Mouse (Mus musculus) MEL (cell line): ENCODE measurements around the gene Ippk. TPM values are rescaled to one million over a fixed set of nuclear protein-coding genes. Genes with fewer than 3 reads are reported as not detected.

Source experiments
- DNase-seq: peaks from one replicate; pipeline ENCODE4 v3.0.0; 2011; ENCODE audit warnings: low read depth, low spot score
- H3K27ac ChIP-seq: 2 replicates; pipeline ENCODE4 v1.5.1; 2012; ENCODE audit warnings: low read depth, mild to moderate bottlenecking, control low read depth, low read length, moderate library complexity; ENCODE audit not compliant: control insufficient read depth
- H3K27me3 ChIP-seq, 2 experiments: fragments of 150-350 bp in 1 of 2; sonication (generic) in 1 of 2; 2 replicates each; pipeline ENCODE4 v1.6.1; 2012; ENCODE audit warnings: low read length in 2 of 2, mild to moderate bottlenecking in 2 of 2, improper control_type of control experiment in 1 of 2, moderate library complexity in 1 of 2; ENCODE audit not compliant: insufficient read depth in 2 of 2, control insufficient read depth in 1 of 2
- H3K36me3 ChIP-seq, 2 experiments: 2 replicates each; pipeline ENCODE4 v1.6.1; 2012 to 2014; ENCODE audit warnings: low read length in 2 of 2, improper control_type of control experiment in 1 of 2, inconsistent platforms in 1 of 2, mild to moderate bottlenecking in 1 of 2; ENCODE audit not compliant: insufficient read depth in 2 of 2, control insufficient read depth in 1 of 2
- H3K4me1 ChIP-seq, 2 experiments: fragments of 150-350 bp in 1 of 2; sonication (generic) in 1 of 2; 2 replicates each; pipeline ENCODE4 v1.6.1; 2012; ENCODE audit warnings: low read length in 2 of 2, improper control_type of control experiment in 1 of 2, mild to moderate bottlenecking in 1 of 2; ENCODE audit not compliant: insufficient read depth in 2 of 2, control insufficient read depth in 1 of 2
- H3K4me3 ChIP-seq, 2 experiments: fragments of 150-350 bp in 1 of 2; sonication (generic) in 1 of 2; 2 replicates each; pipeline ENCODE4 v1.5.1; 2012; ENCODE audit warnings: low read depth in 2 of 2, low read length in 2 of 2, mild to moderate bottlenecking in 2 of 2, moderate library complexity in 2 of 2, control low read depth in 1 of 2, improper control_type of control experiment in 1 of 2; ENCODE audit not compliant: control insufficient read depth in 1 of 2, insufficient read depth in 1 of 2
- H3K79me2 ChIP-seq: 2 replicates; pipeline ENCODE4 v1.6.1; 2012; ENCODE audit warnings: mild to moderate bottlenecking, low read length, moderate library complexity; ENCODE audit not compliant: control insufficient read depth, poor library complexity, insufficient read depth
- H3K9ac ChIP-seq: 2 replicates; pipeline ENCODE4 v1.6.1; 2012; ENCODE audit warnings: low read depth, mild to moderate bottlenecking, control low read depth, low read length, moderate library complexity; ENCODE audit not compliant: control insufficient read depth, poor library complexity, severe bottlenecking
- H3K9me3 ChIP-seq: fragments of 150-350 bp; sonication (generic); replicated peaks from 2 replicates; pipeline ENCODE4 v1.6.1; 2012; ENCODE audit warnings: mild to moderate bottlenecking, low read length, improper control_type of control experiment, moderate library complexity; ENCODE audit not compliant: insufficient read depth
- BHLHE40 ChIP-seq: IDR thresholded peaks from 2 replicates; pipeline ENCODE4 v1.6.1; 2012; ENCODE audit warnings: low read depth, mild to moderate bottlenecking, inconsistent platforms, low read length, improper control_type of control experiment, borderline replicate concordance
- CHD1 ChIP-seq: IDR thresholded peaks from 2 replicates; pipeline ENCODE4 v1.6.1; 2012; ENCODE audit warnings: low read depth, mild to moderate bottlenecking, inconsistent platforms, low read length, improper control_type of control experiment
- CHD2 ChIP-seq: IDR thresholded peaks from 2 replicates; pipeline ENCODE4 v1.6.1; 2011; ENCODE audit warnings: low read length, improper control_type of control experiment
- ELF1 ChIP-seq: IDR thresholded peaks from 2 replicates; pipeline ENCODE4 v1.6.1; 2014; ENCODE audit warnings: low read depth, mild to moderate bottlenecking, inconsistent platforms, low read length, improper control_type of control experiment, moderate library complexity
- EP300 ChIP-seq, 2 experiments: IDR thresholded peaks; 2 replicates each; pipeline ENCODE4 v1.6.1; 2011; ENCODE audit warnings: improper control_type of control experiment in 2 of 2, low read length in 2 of 2, low read depth in 1 of 2, mild to moderate bottlenecking in 1 of 2
- GABPA ChIP-seq: IDR thresholded peaks from 2 replicates; pipeline ENCODE4 v1.6.1; 2012; ENCODE audit warnings: low read depth, mild to moderate bottlenecking, inconsistent platforms, low read length, improper control_type of control experiment, moderate library complexity
- HCFC1 ChIP-seq: IDR thresholded peaks from 2 replicates; pipeline ENCODE4 v1.6.1; 2012; ENCODE audit warnings: low read depth, mild to moderate bottlenecking, inconsistent platforms, low read length, improper control_type of control experiment, moderate library complexity
- MAFK ChIP-seq: IDR thresholded peaks from 2 replicates; pipeline ENCODE4 v1.6.1; 2011; ENCODE audit warnings: low read depth, mild to moderate bottlenecking, low read length, improper control_type of control experiment, borderline replicate concordance
- MAX ChIP-seq: IDR thresholded peaks from 2 replicates; pipeline ENCODE4 v1.6.1; 2011; ENCODE audit warnings: low read length, improper control_type of control experiment
- MAZ ChIP-seq: IDR thresholded peaks from 2 replicates; pipeline ENCODE4 v1.6.1; 2012; ENCODE audit warnings: low read depth, mild to moderate bottlenecking, inconsistent platforms, low read length, improper control_type of control experiment
- MEF2A ChIP-seq: IDR thresholded peaks from 2 replicates; pipeline ENCODE4 v1.6.1; 2014; ENCODE audit warnings: low read depth, mild to moderate bottlenecking, inconsistent platforms, low read length, improper control_type of control experiment; ENCODE audit not compliant: poor library complexity, insufficient replicate concordance, severe bottlenecking; ENCODE audit errors: extremely low read depth
- MYB ChIP-seq: IDR thresholded peaks from 2 replicates; pipeline ENCODE4 v1.6.1; 2011; ENCODE audit warnings: mild to moderate bottlenecking, low read depth, low read length, improper control_type of control experiment
- MYC ChIP-seq: IDR thresholded peaks from 2 replicates; pipeline ENCODE4 v1.6.1; 2011; ENCODE audit warnings: low read depth, mild to moderate bottlenecking, low read length, improper control_type of control experiment, moderate library complexity
- NELFE ChIP-seq: IDR thresholded peaks from 2 replicates; pipeline ENCODE4 v1.6.1; 2011; ENCODE audit warnings: low read depth, low read length, improper control_type of control experiment
- POLR2A ChIP-seq, 2 experiments: IDR thresholded peaks; 2 replicates each; pipeline ENCODE4 v1.6.1; 2011 to 2012; ENCODE audit warnings: low read length in 2 of 2, mild to moderate bottlenecking in 2 of 2, control low read depth in 1 of 2, improper control_type of control experiment in 1 of 2, low read depth in 1 of 2, moderate library complexity in 1 of 2; ENCODE audit not compliant: control insufficient read depth in 1 of 2, insufficient read depth in 1 of 2, poor library complexity in 1 of 2
- POLR2AphosphoS2 ChIP-seq: IDR thresholded peaks from 2 replicates; pipeline ENCODE4 v1.6.1; 2011; ENCODE audit warnings: low read length, improper control_type of control experiment
- POLR2AphosphoS5 ChIP-seq: IDR thresholded peaks from 2 replicates; pipeline ENCODE4 v1.6.1; 2012; ENCODE audit warnings: low read depth, borderline replicate concordance, mild to moderate bottlenecking, inconsistent platforms, low read length, moderate library complexity, mixed read lengths
- TAL1 ChIP-seq: IDR thresholded peaks from 2 replicates; pipeline ENCODE4 v1.6.1; 2012; ENCODE audit warnings: mild to moderate bottlenecking, inconsistent platforms, low read length, moderate library complexity, mixed read lengths
- TBP ChIP-seq: IDR thresholded peaks from 2 replicates; pipeline ENCODE4 v1.8.0; 2011; ENCODE audit warnings: low read depth, low read length, improper control_type of control experiment
- TCF12 ChIP-seq: IDR thresholded peaks from 2 replicates; pipeline ENCODE4 v1.6.1; 2014; ENCODE audit warnings: low read depth, mild to moderate bottlenecking, inconsistent platforms, low read length, improper control_type of control experiment, moderate library complexity
- UBTF ChIP-seq: IDR thresholded peaks from 2 replicates; pipeline ENCODE4 v1.6.1; 2012; ENCODE audit warnings: low read depth, mild to moderate bottlenecking, inconsistent platforms, low read length, improper control_type of control experiment, moderate library complexity, borderline replicate concordance; ENCODE audit not compliant: insufficient read depth
- ZC3H11A ChIP-seq: IDR thresholded peaks from 2 replicates; pipeline ENCODE4 v1.6.1; 2012; ENCODE audit warnings: low read depth, mild to moderate bottlenecking, inconsistent platforms, low read length, improper control_type of control experiment
- ZKSCAN1 ChIP-seq: IDR thresholded peaks from 2 replicates; pipeline ENCODE4 v1.6.1; 2012; ENCODE audit warnings: low read depth, mild to moderate bottlenecking, inconsistent platforms, low read length, improper control_type of control experiment, moderate library complexity
- ZMIZ1 ChIP-seq: IDR thresholded peaks from 2 replicates; pipeline ENCODE4 v1.6.1; 2012; ENCODE audit warnings: low read depth, mild to moderate bottlenecking, inconsistent platforms, low read length, improper control_type of control experiment, moderate library complexity
- polyA plus RNA-seq, 2 experiments: library from polyadenylated mRNA; stranded (reverse) in 1 of 2; unstranded in 1 of 2; fragments of >175 nt in 1 of 2; fragments of >200 nt in 1 of 2; gene quantifications; 2 replicates each; pipeline versions ENCODE4 v1.2.1 to v1.2.4; 2012; ENCODE audit warnings: low replicate concordance in 2 of 2, low read depth in 1 of 2; ENCODE audit not compliant: insufficient read length in 2 of 2, insufficient read depth in 1 of 2, missing spikeins in 1 of 2
- total RNA-seq: library from RNA; depleted of rRNA; stranded (reverse); fragments of 300-350 nt; gene quantifications from 2 replicates; pipeline ENCODE4 v1.2.3, GENCODE M21; 2012

Gene Ippk
- total and polyA plus RNA-seq, 3 experiments, result 14.0 to 19.6 TPM; not detected in 1

GRCm38 (mm10) chr13:49485388-49485787 is 64.3 kb downstream of the Ippk start:
- Histone ChIP-seq H3K4me3 (no peak overlapping the region), H3K27ac (no peak overlapping the region)
- TF ChIP-seq UBTF (no peak), CHD1 (no peak), EP300 (IDR thresholded peaks at IDR 0.05; ENCODE audit: low read depth in 1 of 2, low read length in 2 of 2) (no peak), POLR2AphosphoS2 (no peak), TAL1 (no peak), ZKSCAN1 (no peak), POLR2A (IDR thresholded peaks at IDR 0.05; ENCODE audit: control insufficient read depth in 1 of 2, insufficient read depth in 1 of 2, low read depth in 1 of 2, low read length in 2 of 2, poor library complexity in 1 of 2) (no peak), GABPA (no peak), POLR2AphosphoS5 (no peak), CHD2 (no peak), TBP (no peak), ELF1 (no peak), MAZ (no peak), MYC (no peak), MAFK (no peak)
- TF ChIP-seq, all 39 proteins: peak for 0

GRCm38 (mm10) chr13:49492376-49493368 is 71.6 kb downstream of the Ippk start, which contains the start of gene Tes3-ps:
Tes3-ps (plus strand) TSS chr13:49493318.
- DNase-seq, result peak; percentile 18

More at GRCm38 (mm10) chr13:49485388-49485787, 64.3 kb downstream of the Ippk start:
- Histone ChIP-seq H3K27me3 (no peaks in the 10 kb centered on the region), H3K9ac (no peak overlapping the region), H3K4me1 (no peaks in the 10 kb centered on the region), H3K36me3 (no peaks in the 10 kb centered on the region), H3K9me3 (no peaks in the 10 kb centered on the region), H3K79me2 (no peaks in the 10 kb centered on the region)
- DNase-seq, result no peak

More at GRCm38 (mm10) chr13:49492376-49493368, 71.6 kb downstream of the Ippk start, which contains the start of gene Tes3-ps:
- Histone ChIP-seq H3K4me3 (no peak within 1 kb of the TSS), H3K79me2 (no peaks in the 10 kb centered on the region), H3K4me1 (no peaks in the 10 kb centered on the region), H3K27ac (no peak within 1 kb of the TSS), H3K36me3 (no peaks in the 10 kb centered on the region), H3K9me3 (no peaks in the 10 kb centered on the region), H3K27me3 (no peaks in the 10 kb centered on the region), H3K9ac (no peak within 1 kb of the TSS)
- TF ChIP-seq BHLHE40, result no peak
- no peak for TF ChIP-seq EP300 (IDR thresholded peaks at IDR 0.05; ENCODE audit: low read depth in 1 of 2, low read length in 2 of 2)
- TF ChIP-seq MYB, result no peak
- no peak for TF ChIP-seq MAFK
- no peak for TF ChIP-seq MEF2A
- no peak for TF ChIP-seq MAZ
- no peak for TF ChIP-seq NELFE
- no peak for TF ChIP-seq TCF12
- no peak for TF ChIP-seq TBP
- no peak for TF ChIP-seq MAX
- no peak for TF ChIP-seq HCFC1
- TF ChIP-seq ZKSCAN1, result no peak
- TF ChIP-seq ZC3H11A, result no peak
- no peak for TF ChIP-seq ZMIZ1
